26 mouse cellular contexts compared by ENCODE assay signal in the genomic region with DNA sequence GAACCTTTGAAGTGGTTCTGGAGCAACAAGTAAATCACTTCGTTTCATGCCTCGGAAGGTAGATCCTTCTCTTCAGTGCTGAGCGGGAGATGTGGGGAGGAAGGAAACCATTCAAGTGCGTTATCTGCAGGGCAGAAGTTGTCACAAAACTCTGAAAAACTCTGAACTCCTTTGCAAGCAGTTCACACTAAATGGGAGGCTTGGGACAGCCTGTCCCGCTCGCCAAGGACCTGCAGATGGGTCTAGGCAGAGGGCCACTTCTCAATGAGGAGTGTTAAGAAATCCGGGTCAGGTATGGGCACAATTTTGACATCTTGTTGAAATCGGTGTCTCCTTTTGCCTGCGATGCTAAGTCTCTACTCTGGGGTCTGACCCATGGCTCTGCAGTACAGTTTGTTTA. TPM values are rescaled to one million over a fixed set of nuclear protein-coding genes. Genes with fewer than 3 reads are reported as not detected.
A peak's percentile ranks its signal among the peaks of the same experiment; 100 is the strongest.
DNase-seq lines count a peak whose midpoint lies in the region; ATAC-seq lines count a peak whose summit lies in the region.
"Had no signal": no experiment of that assay in that cellular context is flagged by ENCODE, and none has a peak within 500 bp of the region (broad histone marks: within the 10 kb centered on the region; RNA-seq: fewer than 3 reads in every experiment).

No protein-coding gene starts in this region.

- no peak overlapping the region for H3K9ac ChIP-seq in kidney, embryonic 15.5 days
- no peak overlapping the region for H3K9ac ChIP-seq in lung, embryonic 15.5 days
- no peak overlapping the region for H3K9ac ChIP-seq in stomach, embryonic 14.5 days (replicated peaks; ENCODE audit: low read depth, low read length)
- H3K9ac ChIP-seq: forebrain, embryonic 12.5 days; heart, embryonic 15.5 days; hindbrain, embryonic 15.5 days; limb, embryonic 15.5 days; neural tube, embryonic 15.5 days had no signal

- intact Hi-C loops in heart, postnatal 10 days (cut with DNase I) = loop anchor here (2.0 to 10.0 kb wide), 6 partner anchors 39 to 1059 kb away; a partner anchor contains a TSS

- no peak overlapping the region for H3K4me3 ChIP-seq in heart, embryonic 10.5 days
- no peak overlapping the region for H3K4me3 ChIP-seq in kidney, embryonic 15.5 days (replicated peaks)
- H3K4me3 ChIP-seq in lung, embryonic 15.5 days = no peak overlapping the region
- no peak overlapping the region for H3K4me3 ChIP-seq in stomach, embryonic 14.5 days (ENCODE audit: low read depth, low read length)
- H3K4me3 ChIP-seq: forebrain, embryonic 12.5 days; heart, embryonic 15.5 days; hindbrain, embryonic 15.5 days; limb, embryonic 15.5 days; myocyte; neural tube, embryonic 15.5 days had no signal

- no peak for ATAC-seq in kidney, embryonic 15.5 days (replicated peaks; ENCODE audit: low FRiP score)
- ATAC-seq in lung, embryonic 15.5 days (ENCODE audit: borderline replicate concordance, extremely low read depth, low FRiP score, low TSS enrichment) = no peak
- no peak for ATAC-seq in stomach, embryonic 14.5 days (ENCODE audit: insufficient number of reproducible peaks, insufficient read depth, low FRiP score, low read depth)

- no peaks in the 10 kb centered on the region for H3K36me3 ChIP-seq in heart, embryonic 10.5 days
- no peaks in the 10 kb centered on the region for H3K36me3 ChIP-seq in kidney, embryonic 15.5 days
- H3K36me3 ChIP-seq in lung, embryonic 15.5 days = no peaks in the 10 kb centered on the region
- no peaks in the 10 kb centered on the region for H3K36me3 ChIP-seq in stomach, embryonic 14.5 days (ENCODE audit: control insufficient read depth, insufficient read depth, low read length)
- H3K36me3 ChIP-seq: forebrain, embryonic 12.5 days; heart, embryonic 15.5 days; hindbrain, embryonic 15.5 days; limb, embryonic 15.5 days; neural tube, embryonic 15.5 days had no signal

- no peak for DNase-seq in heart, embryonic 10.5 days (ENCODE audit: low spot score)
- DNase-seq in heart, postnatal 10 days = no peak
- no peak for DNase-seq in kidney, postnatal 36 days
- DNase-seq in lung, adult 18-20 months = no peak
- no peak for DNase-seq in urinary bladder, adult 18-20 months (ENCODE audit: low spot score in 2 of 2)
- DNase-seq: adrenal gland, adult 8-10 months; B cell, adult 2 months; cerebellum, postnatal 10 days; embryo, embryonic 11 days; gastrocnemius, postnatal 36 days; midbrain, embryonic 14.5 days; retina, postnatal 1 day; right cerebral cortex, postnatal 4 days; thymus, postnatal 25 days had no signal

- no peak overlapping the region for H3K4me2 ChIP-seq in kidney, embryonic 15.5 days
- H3K4me2 ChIP-seq in lung, embryonic 15.5 days = no peak overlapping the region
- no peak overlapping the region for H3K4me2 ChIP-seq in stomach, embryonic 14.5 days (replicated peaks; ENCODE audit: low read depth, low read length)
- H3K4me2 ChIP-seq: forebrain, embryonic 12.5 days; heart, embryonic 15.5 days; hindbrain, embryonic 15.5 days; limb, embryonic 15.5 days; neural tube, embryonic 15.5 days had no signal

- H3K9me3 ChIP-seq in heart, embryonic 10.5 days = no peaks in the 10 kb centered on the region
- no peaks in the 10 kb centered on the region for H3K9me3 ChIP-seq in kidney, embryonic 15.5 days (replicated peaks)
- no peaks in the 10 kb centered on the region for H3K9me3 ChIP-seq in lung, embryonic 15.5 days
- H3K9me3 ChIP-seq in stomach, embryonic 14.5 days (ENCODE audit: control insufficient read depth, low read depth, low read length) = no peaks in the 10 kb centered on the region
- H3K9me3 ChIP-seq: forebrain, embryonic 12.5 days; heart, embryonic 15.5 days; hindbrain, embryonic 15.5 days; limb, embryonic 15.5 days; neural tube, embryonic 15.5 days had no signal

- 55% methylated on average over 9 of the region's 9 CpGs for WGBS in heart, embryonic 10.5 days
- 42% methylated on average over 9 of the region's 9 CpGs for WGBS in kidney, embryonic 15.5 days
- WGBS in lung, embryonic 15.5 days = 43% methylated on average over 9 of the region's 9 CpGs
- WGBS in stomach, embryonic 14.5 days = 53% methylated on average over 9 of the region's 9 CpGs

- 0 out of 2 replicates have a peak, but pooled peaks cover 7% of the 10 kb centered on the region for H3K27me3 ChIP-seq in heart, embryonic 10.5 days (ENCODE audit: insufficient read depth, poor library complexity, severe bottlenecking)
- H3K27me3 ChIP-seq in kidney, embryonic 15.5 days = no peaks in the 10 kb centered on the region
- no peaks in the 10 kb centered on the region for H3K27me3 ChIP-seq in lung, embryonic 15.5 days
- H3K27me3 ChIP-seq in stomach, embryonic 14.5 days (ENCODE audit: control insufficient read depth, insufficient read depth, low read length) = no peaks in the 10 kb centered on the region
- H3K27me3 ChIP-seq: heart, embryonic 15.5 days; neural tube, embryonic 15.5 days had no signal

- H3K27ac ChIP-seq in heart, embryonic 10.5 days = peak overlapping the region; percentile 84
- H3K27ac ChIP-seq in kidney, embryonic 15.5 days = peak overlapping the region; percentile 95
- H3K27ac ChIP-seq in lung, embryonic 15.5 days = peak overlapping the region; percentile 90
- peak overlapping the region; percentile 39; the same call in 1 of the 2 replicates for H3K27ac ChIP-seq in stomach, embryonic 14.5 days (ENCODE audit: low read length)
- H3K27ac ChIP-seq: forebrain, embryonic 12.5 days; heart, embryonic 15.5 days; hindbrain, embryonic 15.5 days; limb, embryonic 15.5 days; neural tube, embryonic 15.5 days had no signal

- H3K4me1 ChIP-seq in heart, embryonic 10.5 days = peaks cover 18% of the 10 kb centered on the region
- H3K4me1 ChIP-seq in kidney, embryonic 15.5 days = peaks cover 46% of the 10 kb centered on the region
- H3K4me1 ChIP-seq in lung, embryonic 15.5 days = peaks cover 35% of the 10 kb centered on the region
- peaks cover 10% of the 10 kb centered on the region for H3K4me1 ChIP-seq in stomach, embryonic 14.5 days (ENCODE audit: control insufficient read depth, insufficient read depth, low read length)

RNA-seq across cellular contexts. Expression of a gene that starts 58.6 kb away (rescaled TPM):
- polyA plus RNA-seq in heart, embryonic 10.5 days (2016; fragmentation: Nextera tagmentation; extraction: Ambion mirVana) = not detected in 2 replicates
- total RNA-seq in heart, postnatal 10 days (2021) = not detected
- polyA plus RNA-seq in kidney, embryonic 15.5 days (2015; fragmentation: Nextera tagmentation; extraction: Ambion mirVana) = not detected in 2 replicates
- polyA plus RNA-seq in lung, embryonic 15.5 days (2015; fragmentation: Nextera tagmentation; extraction: Ambion mirVana) = not detected in 2 replicates
- not detected in 2 replicates for polyA plus RNA-seq in stomach, embryonic 14.5 days (2014; fragmentation: Nextera tagmentation; extraction: Ambion mirVana)
- total RNA-seq: adrenal gland, adult 8-10 months; gastrocnemius, postnatal 36 days; layer of hippocampus, postnatal 14 days; left cerebral cortex, postnatal 25 days had no signal
- polyA plus RNA-seq: forebrain, embryonic 12.5 days; heart, embryonic 15.5 days; hindbrain, embryonic 15.5 days; large intestine, adult 2 months; limb, embryonic 15.5 days; midbrain, embryonic 14.5 days; myocyte; neural tube, embryonic 15.5 days had no signal

Comparison
In these comparisons a context has a peak if more than half of its experiments do, and no peak if none do; other contexts are left out.
1. H3K27ac ChIP-seq: peak in every context shown above with its lines; median percentile 95 in kidney, embryonic 15.5 days; 90 in lung, embryonic 15.5 days; 84 in heart, embryonic 10.5 days; 39 in stomach, embryonic 14.5 days.